Mouse (Mus musculus) liver, adult 2 months (tissue): Measurements from ENCODE around the gene Clasp1. TPM values are rescaled to one million over a fixed set of nuclear protein-coding genes. Genes with fewer than 3 reads are reported as not detected.

Experiments used
- DNase-seq: peaks from one replicate; pipeline ENCODE4 v3.0.0-alpha.2; 2011; ENCODE audit warnings: low read depth, low spot score; ENCODE audit errors: extremely low read depth
- H3K27ac ChIP-seq: fragments of 200-500 bp; replicated peaks from 2 replicates; pipeline ENCODE4 v1.5.1; 2012; ENCODE audit warnings: low read depth, mild to moderate bottlenecking, control low read depth, inconsistent platforms, low read length; ENCODE audit not compliant: insufficient read depth
- H3K27me3 ChIP-seq: fragments of 200-500 bp; 2 replicates; pipeline ENCODE4 v1.6.1; 2012; ENCODE audit warnings: mild to moderate bottlenecking, moderate library complexity, low read length, inconsistent platforms; ENCODE audit not compliant: control insufficient read depth, insufficient read depth
- H3K36me3 ChIP-seq: fragments of 200-500 bp; 2 replicates; pipeline ENCODE4 v1.6.1; 2012; ENCODE audit warnings: low read length, inconsistent platforms; ENCODE audit not compliant: control insufficient read depth, insufficient read depth
- H3K4me1 ChIP-seq: fragments of 200-500 bp; 2 replicates; pipeline ENCODE4 v1.6.1; 2011; ENCODE audit warnings: low read length; ENCODE audit not compliant: control insufficient read depth, insufficient read depth
- H3K4me3 ChIP-seq: fragments of 200-500 bp; 2 replicates; pipeline ENCODE4 v1.5.1; 2011; ENCODE audit warnings: low read depth, mild to moderate bottlenecking, control low read depth, low read length, moderate library complexity; ENCODE audit not compliant: insufficient read depth
- H3K79me2 ChIP-seq: fragments of 200-500 bp; 2 replicates; pipeline ENCODE4 v1.6.1; 2012; ENCODE audit warnings: inconsistent platforms, mild to moderate bottlenecking, low read length, moderate library complexity; ENCODE audit not compliant: control insufficient read depth, insufficient read depth
- H3K9ac ChIP-seq: fragments of 200-500 bp; 2 replicates; pipeline ENCODE4 v1.6.1; 2012; ENCODE audit warnings: low read depth, mild to moderate bottlenecking, control low read depth, inconsistent platforms, low read length
- CTCF ChIP-seq: fragments of 200-500 bp; IDR thresholded peaks from 2 replicates; pipeline ENCODE4 v1.5.1; 2011; ENCODE audit warnings: low read depth, low read length, control low read depth
- POLR2A ChIP-seq: fragments of 200-500 bp; IDR thresholded peaks from 2 replicates; pipeline ENCODE4 v1.6.1; 2011; ENCODE audit warnings: low read length, control low read depth; ENCODE audit not compliant: insufficient read depth; ENCODE audit errors: extremely low read depth
- WGBS: fragments of 180-500 bp; shearing (Covaris S2); methylation state at CpG from one replicate; pipeline ENCODE4 v1.1.7; 2018; 5-methylcytosine and 5-hydroxymethylcytosine counted together
- polyA plus RNA-seq: library from polyadenylated mRNA; depleted of rRNA; stranded (reverse); fragments of >200 nt; gene quantifications from 2 replicates; pipeline ENCODE4 v1.2.3, GENCODE M21; 2012
- total RNA-seq: library from RNA; depleted of rRNA; stranded (reverse); fragments of >200 nt; gene quantifications from 2 replicates; pipeline ENCODE4 v1.2.3, GENCODE M21; 2014

Gene Clasp1
- total and polyA plus RNA-seq, 2 experiments: 4.1 to 12.1 TPM

DNA sequence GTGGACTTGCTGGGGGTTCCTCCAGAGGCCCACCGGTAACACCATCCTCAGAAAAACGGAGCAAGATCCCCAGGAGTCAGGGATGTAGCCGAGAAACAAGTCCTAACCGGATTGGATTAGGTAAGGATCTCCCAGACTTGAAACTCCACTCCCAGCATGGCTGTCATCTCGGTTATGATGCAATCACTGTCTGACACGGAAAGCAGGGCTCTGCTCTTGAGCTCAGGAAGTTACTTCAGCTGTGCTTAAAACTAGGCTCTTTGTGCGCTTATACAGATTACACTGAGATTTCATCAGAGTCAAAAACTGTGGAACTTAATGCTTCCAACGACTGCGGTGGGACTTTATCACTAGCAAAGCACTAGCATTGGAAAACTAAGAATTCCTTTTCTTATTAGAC is 136.5 kb downstream of the Clasp1 start:
- Histone ChIP-seq H3K4me3 (no peak overlapping the region), H3K36me3 (peaks cover 37% of the 10 kb centered on the region), H3K27ac (no peak overlapping the region), H3K79me2 (no peaks in the 10 kb centered on the region), H3K4me1 (no peaks in the 10 kb centered on the region), H3K27me3 (no peaks in the 10 kb centered on the region), H3K9ac (no peak overlapping the region)
- no peak for DNase-seq
- 72% methylated on average over 9 of the region's 9 CpGs for WGBS
- TF ChIP-seq POLR2A (no peak), CTCF (no peak)

DNA sequence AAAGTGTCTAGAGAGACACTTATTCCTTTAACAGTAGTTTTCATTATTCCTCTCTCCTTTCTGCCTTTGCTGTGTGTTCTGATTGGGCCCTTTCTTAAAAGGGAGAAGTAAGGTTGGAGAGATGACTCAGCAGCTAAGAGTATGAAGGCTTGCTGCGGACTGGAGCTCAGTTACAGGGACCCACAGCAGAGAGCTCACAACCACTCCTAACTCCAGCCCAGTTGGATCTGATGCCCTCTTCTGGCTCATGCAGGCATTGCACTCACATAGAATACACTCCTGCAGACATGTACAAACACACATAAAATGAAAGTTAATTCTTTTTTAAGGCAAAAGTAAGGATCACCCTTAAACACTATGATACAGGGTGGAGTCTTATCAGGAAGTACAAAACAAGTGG is 140.4 kb downstream of the Clasp1 start:
- H3K36me3 ChIP-seq: peaks cover 50% of the 10 kb centered on the region
- TF ChIP-seq POLR2A (no peak), CTCF (peak; percentile 5; the same call in 1 of the 2 replicates)
- 100% methylated on average over 1 of the region's 1 CpGs for WGBS

GRCm38 (mm10) chr1:118531259-118531658 is 142.4 kb downstream of the Clasp1 start:
- no peak overlapping the region for H3K9ac ChIP-seq
- H3K4me1 ChIP-seq: no peaks in the 10 kb centered on the region
- no peak overlapping the region for H3K27ac ChIP-seq
- no peaks in the 10 kb centered on the region for H3K27me3 ChIP-seq
- no peak for DNase-seq
- TF ChIP-seq CTCF (no peak), POLR2A (no peak)
- 93% methylated on average over 3 of the region's 3 CpGs for WGBS
- no peak overlapping the region for H3K4me3 ChIP-seq
- no peaks in the 10 kb centered on the region for H3K79me2 ChIP-seq
- peaks cover 48% of the 10 kb centered on the region for H3K36me3 ChIP-seq

More for the DNA sequence above, 140.4 kb downstream of the Clasp1 start:
- no peak overlapping the region for H3K9ac ChIP-seq
- H3K4me1 ChIP-seq: no peaks in the 10 kb centered on the region
- DNase-seq: no peak
- no peaks in the 10 kb centered on the region for H3K79me2 ChIP-seq
- no peak overlapping the region for H3K4me3 ChIP-seq
- no peak overlapping the region for H3K27ac ChIP-seq
- H3K27me3 ChIP-seq: no peaks in the 10 kb centered on the region

GRCm38 (mm10) chr1:118536021-118536420 is 147.2 kb downstream of the Clasp1 start:
- Histone ChIP-seq H3K4me3 (no peak overlapping the region), H3K27me3 (no peaks in the 10 kb centered on the region), H3K4me1 (no peaks in the 10 kb centered on the region), H3K27ac (no peak overlapping the region), H3K36me3 (peaks cover 40% of the 10 kb centered on the region; the same call in 1 of the 2 replicates), H3K79me2 (no peaks in the 10 kb centered on the region), H3K9ac (no peak overlapping the region)
- WGBS: 92% methylated on average over 15 of the region's 15 CpGs
- no peak for DNase-seq
- TF ChIP-seq CTCF (no peak), POLR2A (no peak)

GRCm38 (mm10) chr1:118539046-118539445 is 150.2 kb downstream of the Clasp1 start:
- Histone ChIP-seq H3K79me2 (no peaks in the 10 kb centered on the region), H3K36me3 (peaks cover 35% of the 10 kb centered on the region), H3K27me3 (no peaks in the 10 kb centered on the region), H3K4me3 (no peak overlapping the region), H3K4me1 (no peaks in the 10 kb centered on the region), H3K9ac (no peak overlapping the region), H3K27ac (no peak overlapping the region)
- WGBS: 95% methylated on average over 6 of the region's 6 CpGs
- DNase-seq: no peak
- TF ChIP-seq POLR2A (no peak), CTCF (no peak)

GRCm38 (mm10) chr1:118542880-118543279 is 154.0 kb downstream of the Clasp1 start:
- H3K4me3 ChIP-seq: no peak overlapping the region
- H3K36me3 ChIP-seq: peaks cover 44% of the 10 kb centered on the region
- TF ChIP-seq CTCF (no peak), POLR2A (no peak)
- WGBS: 93% methylated on average over 7 of the region's 7 CpGs
- no peaks in the 10 kb centered on the region for H3K79me2 ChIP-seq
- DNase-seq: no peak
- no peaks in the 10 kb centered on the region for H3K4me1 ChIP-seq
- no peak overlapping the region for H3K9ac ChIP-seq
- H3K27me3 ChIP-seq: no peaks in the 10 kb centered on the region
- H3K27ac ChIP-seq: no peak overlapping the region
